Mouse (Mus musculus) limb, embryonic 14.5 days (tissue): ENCODE data around the gene Pias1. TPM values are rescaled to one million over a fixed set of nuclear protein-coding genes. Genes with fewer than 3 reads are reported as not detected.
"Not testable (repeated sequence)": the region's sequence is repeated elsewhere in the genome, so short reads cannot be mapped to it uniquely, and the experiment has no call there.

ENCODE experiments used
- ATAC-seq: fragments of 200-750 bp; cut with Nextera tagmentation; 2 replicates; pipeline ENCODE4 v1.8.0; 2017; ENCODE audit warnings: low read depth, moderate number of reproducible peaks, moderate TSS enrichment; ENCODE audit not compliant: low FRiP score
- DNase-seq: peaks from one replicate; pipeline ENCODE4 v3.0.0-alpha.2; 2015; ENCODE audit warnings: low spot score
- H3K27ac ChIP-seq: fragments of 300-500 bp; sonication (generic); replicated peaks from 2 replicates; pipeline ENCODE4 v1.5.1; 2014; ENCODE audit warnings: low read depth, mild to moderate bottlenecking, low read length, moderate library complexity, mixed read lengths
- H3K27me3 ChIP-seq: fragments of 300-500 bp; sonication (generic); 2 replicates; pipeline ENCODE4 v1.6.1; 2014; ENCODE audit warnings: low read length, mixed read lengths; ENCODE audit not compliant: control insufficient read depth, insufficient read depth
- H3K36me3 ChIP-seq: fragments of 300-500 bp; sonication (generic); 2 replicates; pipeline ENCODE4 v1.6.1; 2014; ENCODE audit warnings: mild to moderate bottlenecking, low read length, moderate library complexity, mixed read lengths; ENCODE audit not compliant: control insufficient read depth, insufficient read depth
- H3K4me1 ChIP-seq: fragments of 300-500 bp; sonication (generic); 2 replicates; pipeline ENCODE4 v1.6.1; 2014; ENCODE audit warnings: antibody characterized with exemption, low read length, mixed read lengths; ENCODE audit not compliant: control insufficient read depth, insufficient read depth
- H3K4me2 ChIP-seq: fragments of 300-500 bp; sonication (generic); replicated peaks from 2 replicates; pipeline ENCODE4 v1.6.1; 2014; ENCODE audit warnings: low read depth, mild to moderate bottlenecking, low read length, moderate library complexity; ENCODE audit not compliant: severe bottlenecking
- H3K4me3 ChIP-seq: fragments of 300-500 bp; sonication (generic); replicated peaks from 2 replicates; pipeline ENCODE4 v1.5.1; 2014; ENCODE audit warnings: low read length
- H3K9ac ChIP-seq: fragments of 300-500 bp; sonication (generic); 2 replicates; pipeline ENCODE4 v1.6.1; 2014; ENCODE audit warnings: mild to moderate bottlenecking, low read depth, low read length, moderate library complexity; ENCODE audit not compliant: severe bottlenecking
- H3K9me3 ChIP-seq: fragments of 300-500 bp; sonication (generic); 2 replicates; pipeline ENCODE4 v1.6.1; 2016; ENCODE audit warnings: low read length; ENCODE audit not compliant: control insufficient read depth
- POLR2A ChIP-seq: fragments of 200-500 bp; IDR thresholded peaks from 2 replicates; pipeline ENCODE4 v1.8.0; 2012; ENCODE audit warnings: inconsistent platforms, mild to moderate bottlenecking, moderate library complexity, borderline replicate concordance; ENCODE audit not compliant: insufficient read depth, insufficient read length; ENCODE audit errors: extremely low read depth
- WGBS: fragments of 180-500 bp; shearing (Covaris S2); extraction: QIAGEN DNeasy Blood & Tissue Kit; methylation state at CpG from one replicate; pipeline ENCODE4 v1.1.7; 2014; 5-methylcytosine and 5-hydroxymethylcytosine counted together
- polyA plus RNA-seq, 2 experiments: library from polyadenylated mRNA; depleted of rRNA in 1 of 2; stranded (reverse) in 1 of 2; unstranded in 1 of 2; fragments of >200 nt; fragmentation: Nextera tagmentation in 1 of 2; extraction: Ambion mirVana in 1 of 2; gene quantifications; 2 replicates each; pipeline versions ENCODE4 v1.2.1 to v1.2.3; 2012 to 2014

The Pias1 gene
- polyA plus RNA-seq, 2 experiments: 33.0 to 52.4 TPM

DNA sequence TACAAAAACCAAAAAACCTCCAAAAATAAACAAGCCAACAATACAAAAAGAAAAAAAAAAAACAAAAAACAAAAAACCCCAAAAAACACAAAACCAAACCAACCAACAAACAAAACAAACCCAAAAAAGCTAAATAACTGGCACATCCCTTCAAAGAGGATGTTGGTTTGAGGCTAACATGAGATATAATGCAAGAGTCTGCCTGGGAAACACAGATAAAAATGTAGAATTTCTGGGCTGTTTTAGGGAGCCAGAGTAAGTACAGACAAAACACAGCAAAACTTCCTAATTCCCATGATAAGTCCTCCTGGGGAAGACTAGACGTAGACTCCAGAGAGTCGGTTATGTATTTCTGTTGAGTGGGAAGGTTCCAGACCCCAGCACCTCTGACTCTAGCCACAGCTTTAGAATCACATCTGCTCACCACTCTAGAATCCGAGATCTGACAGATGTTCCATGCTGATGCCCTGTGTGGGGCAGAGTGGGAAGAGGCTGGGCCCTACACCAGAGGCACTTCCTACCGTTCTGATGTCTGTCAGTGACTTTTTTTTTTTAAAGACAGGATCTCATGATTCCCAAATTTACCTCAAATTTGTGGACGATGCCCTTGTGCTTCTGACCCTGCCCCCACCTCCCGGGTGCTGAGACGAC is 110.6 kb downstream of the Pias1 start:
- no peak for TF ChIP-seq POLR2A
- peaks cover 28% of the 10 kb centered on the region for H3K36me3 ChIP-seq
- ATAC-seq (no peak), DNase-seq (no peak)
- H3K4me3 ChIP-seq: no peak overlapping the region
- H3K9me3 ChIP-seq: no peaks in the 10 kb centered on the region
- no peak overlapping the region for H3K9ac ChIP-seq
- WGBS: 80% methylated on average over 7 of the region's 7 CpGs
- no peaks in the 10 kb centered on the region for H3K27me3 ChIP-seq
- H3K27ac ChIP-seq: no peak overlapping the region
- no peak overlapping the region for H3K4me2 ChIP-seq
- H3K4me1 ChIP-seq: peaks cover 6% of the 10 kb centered on the region; the same call in 1 of the 2 replicates

DNA sequence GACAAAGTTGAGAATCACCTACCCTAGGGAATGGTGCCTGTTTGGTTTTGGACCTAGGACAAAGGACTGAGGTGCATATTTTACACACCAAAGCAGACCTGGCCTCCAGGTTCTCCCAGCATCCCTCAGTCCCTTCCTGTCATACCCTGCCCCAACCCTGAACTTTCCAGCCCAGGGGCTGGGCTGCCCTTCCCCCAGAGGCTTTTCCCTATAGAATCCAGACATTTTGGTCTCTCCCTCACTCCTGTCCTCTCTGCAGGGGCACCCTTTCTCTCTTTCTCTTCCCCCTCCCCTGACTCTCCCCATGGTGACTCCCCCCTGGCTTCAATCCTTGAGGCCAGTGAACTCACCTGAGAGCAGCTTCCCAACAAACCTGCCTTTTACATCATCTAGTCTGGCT is 117.0 kb downstream of the Pias1 start:
- no peak overlapping the region for H3K4me2 ChIP-seq
- ATAC-seq: no peak
- DNase-seq: no peak
- no peak overlapping the region for H3K9ac ChIP-seq
- H3K4me3 ChIP-seq: no peak overlapping the region
- no peaks in the 10 kb centered on the region for H3K4me1 ChIP-seq
- no peaks in the 10 kb centered on the region for H3K36me3 ChIP-seq
- no peaks in the 10 kb centered on the region for H3K27me3 ChIP-seq
- H3K9me3 ChIP-seq: no peaks in the 10 kb centered on the region
- H3K27ac ChIP-seq: no peak overlapping the region
- no peak for TF ChIP-seq POLR2A

DNA sequence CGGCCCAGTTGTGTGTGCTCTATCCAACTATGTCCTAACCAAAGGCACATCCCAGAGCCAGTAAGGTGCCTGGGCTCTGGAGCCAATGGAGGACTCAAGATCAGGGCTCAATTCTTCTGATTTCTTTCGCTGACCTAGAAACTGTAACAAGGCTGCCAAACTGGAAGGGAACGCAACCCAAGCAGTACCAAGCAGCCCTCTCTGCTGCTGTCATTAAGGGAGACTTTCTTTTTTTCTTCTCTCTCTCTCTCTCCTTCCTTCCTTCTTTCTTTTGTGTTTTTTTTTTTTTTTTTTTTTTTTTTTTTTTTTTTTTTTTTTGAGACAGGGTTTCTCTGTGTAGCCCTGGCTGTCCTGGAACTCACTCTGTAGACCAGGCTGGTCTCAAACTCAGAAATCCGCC is 118.5 kb downstream of the Pias1 start:
- H3K4me2 ChIP-seq, H3K4me3 ChIP-seq, ATAC-seq, H3K27ac ChIP-seq, H3K27me3 ChIP-seq, H3K9me3 ChIP-seq, H3K4me1 ChIP-seq, H3K36me3 ChIP-seq, DNase-seq, H3K9ac ChIP-seq: not testable (repeated sequence)
- 89% methylated on average over 4 of the region's 4 CpGs for WGBS

DNA sequence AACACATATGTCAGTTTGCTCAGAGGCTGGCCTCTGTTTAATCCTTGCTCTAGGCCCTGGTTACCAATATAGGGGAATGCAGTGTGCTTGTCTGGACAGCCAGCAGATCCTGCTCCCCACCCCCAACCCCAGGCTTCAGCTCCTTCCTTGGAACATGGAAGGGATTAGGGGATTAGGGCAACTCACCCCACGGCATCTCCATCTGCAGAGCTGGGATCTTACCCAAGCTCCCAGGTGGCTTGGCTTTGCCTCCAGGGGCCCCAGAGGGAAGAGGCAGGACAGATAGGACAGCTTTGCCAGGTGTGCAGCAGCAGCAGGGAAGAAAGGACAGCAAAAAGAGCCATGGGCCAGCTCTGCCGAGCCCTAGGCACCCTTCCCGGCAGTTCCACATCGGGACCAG is 126.9 kb downstream of the Pias1 start:
- H3K4me2 ChIP-seq: no peak overlapping the region
- WGBS: 60% methylated on average over 4 of the region's 4 CpGs
- TF ChIP-seq POLR2A: no peak
- no peak for DNase-seq
- no peaks in the 10 kb centered on the region for H3K9me3 ChIP-seq
- H3K27ac ChIP-seq: no peak overlapping the region
- no peak overlapping the region for H3K4me3 ChIP-seq
- peaks cover 31% of the 10 kb centered on the region for H3K4me1 ChIP-seq
- H3K36me3 ChIP-seq: no peaks in the 10 kb centered on the region
- ATAC-seq: no peak
- H3K9ac ChIP-seq: no peak overlapping the region
- H3K27me3 ChIP-seq: no peaks in the 10 kb centered on the region

DNA sequence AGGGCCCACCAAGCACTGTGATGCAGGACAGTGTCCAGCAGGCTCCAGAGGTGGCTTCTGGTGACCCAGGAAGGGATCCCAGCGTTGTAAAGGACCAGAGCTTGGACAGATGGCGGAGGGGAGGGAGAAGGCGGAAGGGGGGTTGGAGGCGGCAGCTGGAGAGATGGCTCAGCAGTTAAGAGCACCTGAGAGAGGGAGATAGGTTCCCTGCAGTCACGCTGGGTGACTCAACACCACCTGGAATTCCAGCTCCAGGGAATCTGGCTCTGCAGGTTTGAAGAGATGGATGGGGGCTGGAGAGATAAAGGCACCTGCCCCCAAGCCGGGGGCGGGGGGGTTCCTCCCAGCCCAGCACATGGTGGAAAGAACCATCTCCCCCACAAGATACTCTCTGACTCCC is 127.6 kb downstream of the Pias1 start:
- not testable (repeated sequence) for DNase-seq, ATAC-seq, H3K9me3 ChIP-seq, H3K36me3 ChIP-seq, H3K4me3 ChIP-seq, H3K27me3 ChIP-seq, H3K9ac ChIP-seq, H3K27ac ChIP-seq, H3K4me2 ChIP-seq
- H3K4me1 ChIP-seq: peaks cover 31% of the 10 kb centered on the region
- 57% methylated on average over 6 of the region's 7 CpGs for WGBS

DNA sequence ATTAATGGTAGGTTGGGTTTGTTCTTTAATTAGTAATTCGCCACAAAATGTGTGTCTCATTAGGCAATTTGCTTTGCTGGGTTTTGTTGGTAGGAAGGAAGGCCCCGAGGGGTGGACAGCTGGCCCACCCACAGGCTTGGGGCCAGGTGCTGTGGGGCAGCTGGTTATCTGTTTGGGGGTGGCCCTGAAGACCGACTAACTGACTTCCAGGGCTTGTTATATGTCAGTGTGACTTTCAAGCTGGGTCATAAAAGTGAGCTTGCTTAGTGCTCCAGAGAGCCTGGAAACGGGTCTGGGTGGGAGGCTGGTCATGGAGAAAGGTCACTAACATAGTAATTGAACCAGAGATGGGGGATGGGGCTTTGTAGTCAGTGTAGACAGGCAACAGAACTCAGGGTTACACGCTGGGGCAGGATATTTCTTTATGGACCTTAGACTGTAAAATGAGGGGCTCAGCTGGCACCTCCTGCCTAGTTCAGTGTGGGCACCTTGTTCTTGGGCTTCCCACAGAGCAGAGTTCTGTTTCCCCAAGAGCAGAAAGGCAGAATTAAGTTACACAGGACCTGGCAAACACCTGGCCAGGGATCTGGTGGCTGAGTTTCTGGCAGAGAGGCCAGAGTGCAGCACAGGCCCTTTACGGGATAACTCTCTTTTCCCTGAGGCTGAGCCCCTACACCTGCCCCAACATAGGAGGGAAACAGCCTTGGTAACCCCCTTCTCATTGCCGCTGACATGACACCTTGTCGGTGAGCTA is 129.3 kb downstream of the Pias1 start:
- H3K27me3 ChIP-seq: no peaks in the 10 kb centered on the region
- DNase-seq: no peak
- peak overlapping the region; percentile 14 for H3K4me3 ChIP-seq
- H3K9ac ChIP-seq: peak overlapping the region; percentile 9; the same call in 1 of the 2 replicates
- WGBS: 3% methylated on average over 8 of the region's 8 CpGs
- no peak for TF ChIP-seq POLR2A
- H3K9me3 ChIP-seq: no peaks in the 10 kb centered on the region
- H3K4me1 ChIP-seq: peaks cover 35% of the 10 kb centered on the region
- peak; percentile 31 for ATAC-seq
- peak overlapping the region; percentile 63 for H3K27ac ChIP-seq
- H3K36me3 ChIP-seq: no peaks in the 10 kb centered on the region
- peak overlapping the region; percentile 39 for H3K4me2 ChIP-seq
